Mouse (Mus musculus): ENCODE results near the gene Mapk8ip3. TPM values are rescaled to one million over a fixed set of nuclear protein-coding genes. Genes with fewer than 3 reads are reported as not detected.
A peak's percentile ranks its signal among the peaks of the same experiment; 100 is the strongest.

Mapk8ip3 gene
- polyA plus RNA-seq, 1 experiment: 51.7 TPM

DNA sequence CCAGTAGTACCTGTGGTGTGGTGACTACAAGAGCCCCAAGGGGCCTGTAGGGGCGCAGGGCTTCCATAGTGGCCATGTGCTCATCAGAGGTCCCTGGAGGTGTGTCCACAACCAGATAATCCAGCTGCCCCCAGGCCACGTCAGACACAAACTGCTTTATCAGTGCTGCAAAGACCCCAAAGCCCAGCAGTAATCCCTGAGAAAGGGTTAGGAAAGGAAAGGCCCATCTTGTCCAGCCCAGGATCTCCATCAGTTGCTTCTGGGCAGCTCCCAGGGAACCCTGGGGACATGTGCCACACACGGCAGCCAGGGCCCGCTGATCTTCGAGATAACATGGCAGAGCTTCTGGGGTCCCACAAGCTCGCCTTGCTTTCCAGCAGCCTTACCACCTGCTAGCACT lies 52.4 kb downstream of the Mapk8ip3 start:
- Histone ChIP-seq H3K27ac (ENCODE audit: insufficient read depth, low read depth, low read length) (no peak overlapping the region), H3K36me3 (ENCODE audit: control insufficient read depth, insufficient read depth, low read length) (peaks cover 17% of the 10 kb centered on the region), H3K4me3 (ENCODE audit: low read depth, low read length) (no peak overlapping the region), H3K4me1 (ENCODE audit: control insufficient read depth, insufficient read depth, insufficient read length, low read length) (peaks cover 13% of the 10 kb centered on the region), H3K27me3 (ENCODE audit: control insufficient read depth, insufficient read depth, low read length) (no peaks in the 10 kb centered on the region)
- WGBS: 86% methylated on average over 6 of the region's 6 CpGs
- TF ChIP-seq POLR2A (IDR thresholded peaks at IDR 0.05; ENCODE audit: low read depth, low read length): no peak

DNA sequence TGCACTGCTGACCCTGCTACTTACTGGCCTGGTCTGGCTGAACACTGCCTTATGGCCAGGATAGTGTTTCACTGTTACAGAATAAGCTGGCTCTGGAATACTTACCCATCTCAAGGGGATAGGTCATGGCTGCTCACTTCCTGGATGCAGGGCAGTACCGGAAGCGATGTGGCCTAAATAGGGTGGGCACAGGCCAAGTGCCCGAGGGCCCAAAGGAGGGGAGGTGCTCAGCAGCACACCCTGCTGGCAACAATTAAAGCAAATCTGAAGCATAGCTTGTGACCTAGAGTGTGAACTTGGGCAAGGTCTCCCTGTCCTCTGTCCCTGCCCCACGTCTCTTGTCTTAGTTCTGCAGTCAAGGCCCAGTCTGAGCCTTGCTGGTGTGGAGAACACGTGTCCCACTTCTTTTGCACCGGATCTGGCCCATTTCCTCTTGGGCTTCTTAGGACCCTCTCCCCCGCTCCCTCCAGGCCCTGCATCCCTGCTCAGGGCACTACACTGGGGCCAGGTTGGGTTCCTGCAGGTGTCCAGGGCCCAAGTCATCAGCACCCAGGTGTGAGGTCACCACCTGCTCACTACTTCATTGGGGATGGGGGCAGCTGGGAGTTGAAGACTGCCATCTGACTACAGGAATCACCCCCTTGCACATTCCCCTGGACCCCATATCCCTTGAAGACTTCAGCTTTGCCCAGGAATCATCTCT lies 54.9 kb downstream of the Mapk8ip3 start:
- Histone ChIP-seq H3K27me3 (ENCODE audit: control insufficient read depth, insufficient read depth, low read length) (no peaks in the 10 kb centered on the region), H3K36me3 (ENCODE audit: control insufficient read depth, insufficient read depth, low read length) (peaks cover 17% of the 10 kb centered on the region), H3K4me1 (ENCODE audit: control insufficient read depth, insufficient read depth, insufficient read length, low read length) (peaks cover 14% of the 10 kb centered on the region), H3K4me3 (ENCODE audit: low read depth, low read length) (no peak overlapping the region), H3K27ac (ENCODE audit: insufficient read depth, low read depth, low read length) (no peak overlapping the region)
- TF ChIP-seq CTCF (IDR thresholded peaks at IDR 0.05; ENCODE audit: extremely low read depth, insufficient read length, insufficient replicate concordance, low read depth, low read length) (peak; percentile 66; the same call in 1 of the 2 replicates), POLR2A (IDR thresholded peaks at IDR 0.05; ENCODE audit: low read depth, low read length) (no peak)
- WGBS: 55% methylated on average over 7 of the region's 7 CpGs

DNA sequence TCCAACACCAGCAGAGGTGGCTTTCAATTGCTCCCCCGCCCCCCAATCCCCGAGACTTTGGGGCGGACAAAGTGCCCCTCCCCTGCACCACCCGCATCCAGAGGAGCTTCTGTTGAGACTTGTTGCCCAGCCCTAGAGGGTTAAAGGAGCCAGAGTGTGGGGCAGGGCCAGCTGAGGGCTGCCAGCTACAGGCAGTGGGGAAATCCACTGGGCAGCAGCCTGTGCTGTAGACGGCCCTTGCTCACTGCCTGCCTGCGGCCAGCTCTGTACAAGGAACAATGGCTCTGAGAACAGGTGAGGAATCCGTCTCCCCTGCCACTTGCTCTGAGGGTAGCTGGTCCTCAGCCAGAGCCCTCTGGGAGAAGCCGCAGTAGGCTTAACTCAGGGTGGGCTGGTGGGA lies 58.2 kb downstream of the Mapk8ip3 start:
- WGBS: 58% methylated on average over 8 of the region's 8 CpGs
- H3K4me1 ChIP-seq (ENCODE audit: control insufficient read depth, insufficient read depth, insufficient read length, low read length): peaks cover 8% of the 10 kb centered on the region
- TF ChIP-seq POLR2A (IDR thresholded peaks at IDR 0.05; ENCODE audit: low read depth, low read length) (no peak), CTCF (IDR thresholded peaks at IDR 0.05; ENCODE audit: extremely low read depth, insufficient read length, insufficient replicate concordance, low read depth, low read length) (no peak)
- H3K27me3 ChIP-seq (ENCODE audit: control insufficient read depth, insufficient read depth, low read length): no peaks in the 10 kb centered on the region
- peaks cover 10% of the 10 kb centered on the region; the same call in 1 of the 2 replicates for H3K36me3 ChIP-seq (ENCODE audit: control insufficient read depth, insufficient read depth, low read length)
- H3K27ac ChIP-seq (ENCODE audit: insufficient read depth, low read depth, low read length): no peak overlapping the region
- no peak overlapping the region for H3K4me3 ChIP-seq (ENCODE audit: low read depth, low read length)

DNA sequence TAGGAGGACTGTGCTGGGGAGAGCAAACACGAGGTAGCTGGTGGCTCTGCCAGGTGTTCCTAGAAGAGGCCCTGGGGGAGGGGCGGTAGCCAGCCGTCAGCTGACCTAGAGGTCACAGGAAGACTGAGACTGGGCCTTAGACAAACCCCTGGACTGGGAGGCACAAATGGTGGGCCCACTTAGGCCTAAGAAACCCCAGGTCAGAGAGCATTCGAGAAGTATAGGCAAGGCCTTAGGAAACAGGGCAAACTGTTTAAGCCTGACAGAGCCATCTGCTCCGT lies 58.7 kb downstream of the Mapk8ip3 start:
- H3K36me3 ChIP-seq (ENCODE audit: control insufficient read depth, insufficient read depth, low read length): peaks cover 6% of the 10 kb centered on the region; the same call in 1 of the 2 replicates
- TF ChIP-seq CTCF (IDR thresholded peaks at IDR 0.05; ENCODE audit: extremely low read depth, insufficient read length, insufficient replicate concordance, low read depth, low read length) (no peak), POLR2A (IDR thresholded peaks at IDR 0.05; ENCODE audit: low read depth, low read length) (no peak)
- H3K4me3 ChIP-seq (ENCODE audit: low read depth, low read length): no peak overlapping the region
- no peaks in the 10 kb centered on the region for H3K27me3 ChIP-seq (ENCODE audit: control insufficient read depth, insufficient read depth, low read length)
- no peak overlapping the region for H3K27ac ChIP-seq (ENCODE audit: insufficient read depth, low read depth, low read length)
- H3K4me1 ChIP-seq (ENCODE audit: control insufficient read depth, insufficient read depth, insufficient read length, low read length): peaks cover 8% of the 10 kb centered on the region
- 23% methylated on average over 5 of the region's 5 CpGs for WGBS

DNA sequence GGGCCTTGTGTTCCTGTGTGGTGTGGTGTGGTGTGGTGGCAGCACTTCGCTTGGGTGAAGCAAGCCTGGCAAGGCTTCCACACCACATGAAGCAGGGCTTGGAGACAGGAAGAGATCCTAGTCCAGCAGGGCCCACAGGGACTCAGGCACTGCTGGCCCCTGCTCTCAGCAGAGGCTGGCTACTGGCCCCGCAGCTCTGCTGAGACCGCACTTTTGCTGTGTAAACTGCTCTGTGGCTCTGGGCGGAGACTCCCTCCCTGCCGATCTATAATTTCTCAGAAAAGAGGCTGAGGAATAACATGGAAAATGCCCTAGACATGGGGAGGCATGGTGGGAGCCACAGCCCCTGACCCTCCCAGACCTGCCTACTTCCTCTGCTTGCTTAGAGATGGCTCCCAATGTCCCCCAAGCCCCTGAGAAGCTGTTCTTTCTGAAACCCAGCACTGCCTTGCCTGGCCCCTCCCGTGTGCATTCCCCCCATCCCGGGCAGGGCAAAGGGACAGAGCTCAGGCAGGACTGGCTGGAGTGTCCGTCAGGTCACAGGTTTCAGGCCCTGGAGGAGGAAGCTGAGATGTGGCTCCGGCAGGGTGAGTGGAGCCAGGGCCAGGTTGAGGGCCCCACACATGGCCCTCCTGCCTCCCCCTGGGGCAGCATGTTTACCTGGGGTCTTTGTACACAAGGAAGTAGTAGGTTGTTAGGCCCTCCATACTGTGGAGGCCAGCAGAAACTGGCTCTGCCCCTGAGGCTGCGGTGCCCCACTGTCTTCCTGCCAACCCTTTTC lies 59.3 kb downstream of the Mapk8ip3 start:
- H3K27me3 ChIP-seq (ENCODE audit: control insufficient read depth, insufficient read depth, low read length): no peaks in the 10 kb centered on the region
- TF ChIP-seq CTCF (IDR thresholded peaks at IDR 0.05; ENCODE audit: extremely low read depth, insufficient read length, insufficient replicate concordance, low read depth, low read length) (no peak), POLR2A (IDR thresholded peaks at IDR 0.05; ENCODE audit: low read depth, low read length) (no peak)
- no peak overlapping the region for H3K4me3 ChIP-seq (ENCODE audit: low read depth, low read length)
- H3K27ac ChIP-seq (ENCODE audit: insufficient read depth, low read depth, low read length): no peak overlapping the region
- peaks cover 8% of the 10 kb centered on the region for H3K4me1 ChIP-seq (ENCODE audit: control insufficient read depth, insufficient read depth, insufficient read length, low read length)
- WGBS: 39% methylated on average over 10 of the region's 10 CpGs
- H3K36me3 ChIP-seq (ENCODE audit: control insufficient read depth, insufficient read depth, low read length): peaks cover under 1% of the 10 kb centered on the region; the same call in 1 of the 2 replicates

DNA sequence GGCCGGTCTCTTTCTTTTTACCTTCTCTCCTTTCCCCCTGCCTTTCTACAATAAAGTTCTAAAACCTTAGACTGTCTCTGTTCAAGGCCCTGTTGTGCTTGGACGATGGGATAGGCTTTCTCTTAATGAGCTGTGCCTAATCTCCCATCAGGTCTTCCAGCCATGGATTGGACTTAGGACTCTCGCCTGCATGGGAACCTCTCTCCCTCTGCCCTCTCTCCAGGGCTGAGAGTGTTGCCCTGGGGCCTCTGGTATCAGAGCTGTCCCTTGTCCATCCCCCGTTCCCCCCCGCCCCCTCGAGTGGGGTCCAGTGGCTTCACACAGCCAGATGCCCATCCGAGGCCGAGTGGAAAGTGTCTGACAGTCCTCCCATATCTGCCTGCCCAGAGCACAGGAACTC lies 61.8 kb downstream of the Mapk8ip3 start:
- TF ChIP-seq CTCF (IDR thresholded peaks at IDR 0.05; ENCODE audit: extremely low read depth, insufficient read length, insufficient replicate concordance, low read depth, low read length): no peak
- TF ChIP-seq POLR2A (IDR thresholded peaks at IDR 0.05; ENCODE audit: low read depth, low read length): no peak
- Histone ChIP-seq H3K4me1 (ENCODE audit: control insufficient read depth, insufficient read depth, insufficient read length, low read length) (peaks cover 8% of the 10 kb centered on the region), H3K4me3 (ENCODE audit: low read depth, low read length) (no peak overlapping the region), H3K27me3 (ENCODE audit: control insufficient read depth, insufficient read depth, low read length) (no peaks in the 10 kb centered on the region), H3K27ac (ENCODE audit: insufficient read depth, low read depth, low read length) (no peak overlapping the region), H3K36me3 (ENCODE audit: control insufficient read depth, insufficient read depth, low read length) (no peaks in the 10 kb centered on the region)
- WGBS: 53% methylated on average over 8 of the region's 8 CpGs

DNA sequence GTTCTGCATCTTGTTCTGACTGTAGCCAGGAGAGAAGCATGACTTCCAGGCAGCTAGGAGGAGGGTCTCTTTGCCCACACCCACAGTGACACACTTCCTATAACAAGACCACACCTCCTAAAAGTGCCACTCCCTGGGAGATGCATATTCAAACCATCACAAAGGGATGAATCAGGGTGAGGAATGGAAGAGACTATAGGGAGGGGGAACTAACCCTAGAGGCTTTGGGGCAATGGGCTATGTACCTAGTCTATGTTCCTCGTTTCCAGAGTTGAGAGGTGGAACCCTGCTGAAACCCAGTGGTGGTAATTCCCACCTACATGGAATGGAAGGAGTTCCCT lies 62.4 kb downstream of the Mapk8ip3 start:
- Histone ChIP-seq H3K36me3 (ENCODE audit: control insufficient read depth, insufficient read depth, low read length) (no peaks in the 10 kb centered on the region), H3K27me3 (ENCODE audit: control insufficient read depth, insufficient read depth, low read length) (no peaks in the 10 kb centered on the region), H3K27ac (ENCODE audit: insufficient read depth, low read depth, low read length) (no peak overlapping the region), H3K4me3 (ENCODE audit: low read depth, low read length) (no peak overlapping the region), H3K4me1 (ENCODE audit: control insufficient read depth, insufficient read depth, insufficient read length, low read length) (peaks cover 8% of the 10 kb centered on the region)
- TF ChIP-seq CTCF (IDR thresholded peaks at IDR 0.05; ENCODE audit: extremely low read depth, insufficient read length, insufficient replicate concordance, low read depth, low read length): no peak
- TF ChIP-seq POLR2A (IDR thresholded peaks at IDR 0.05; ENCODE audit: low read depth, low read length): no peak
- WGBS: 52% methylated on average over 1 of the region's 1 CpGs

Data from small intestine, adult 2 months (tissue).